Mouse (Mus musculus): ENCODE results near the gene Gm26938. TPM values are rescaled to one million over a fixed set of nuclear protein-coding genes. Genes with fewer than 3 reads are reported as not detected.

Gm26938 gene
- polyA plus RNA-seq, 1 experiment: not detected

GRCm38 (mm10) chr5:139799801-139800590, 26.2 kb downstream of the Gm26938 start:
- no peak overlapping the region for H3K9ac ChIP-seq (ENCODE audit: low read depth, poor library complexity, severe bottlenecking)
- peaks cover 8% of the 10 kb centered on the region for H3K4me1 ChIP-seq (ENCODE audit: control insufficient read depth, insufficient read depth, low read length)
- H3K27ac ChIP-seq (ENCODE audit: insufficient read depth, low read length): no peak overlapping the region
- no peaks in the 10 kb centered on the region for H3K9me3 ChIP-seq (replicated peaks; ENCODE audit: control insufficient read depth, insufficient read depth, low read length, poor library complexity, severe bottlenecking)
- peaks cover 4% of the 10 kb centered on the region; the same call in 1 of the 2 replicates for H3K36me3 ChIP-seq (ENCODE audit: control insufficient read depth, insufficient read depth, low read length, poor library complexity, severe bottlenecking)
- no peaks in the 10 kb centered on the region for H3K27me3 ChIP-seq (ENCODE audit: control insufficient read depth, insufficient read depth, low read length, poor library complexity, severe bottlenecking)
- no peak overlapping the region for H3K4me3 ChIP-seq (ENCODE audit: low read depth, low read length)
- TF ChIP-seq POLR2A (IDR thresholded peaks at IDR 0.05; ENCODE audit: insufficient read depth, low read length) (no peak), CTCF (IDR thresholded peaks at IDR 0.05; ENCODE audit: low read depth, low read length) (no peak), EP300 (IDR thresholded peaks at IDR 0.05; ENCODE audit: insufficient read depth, low read depth, low read length) (no peak)

DNA sequence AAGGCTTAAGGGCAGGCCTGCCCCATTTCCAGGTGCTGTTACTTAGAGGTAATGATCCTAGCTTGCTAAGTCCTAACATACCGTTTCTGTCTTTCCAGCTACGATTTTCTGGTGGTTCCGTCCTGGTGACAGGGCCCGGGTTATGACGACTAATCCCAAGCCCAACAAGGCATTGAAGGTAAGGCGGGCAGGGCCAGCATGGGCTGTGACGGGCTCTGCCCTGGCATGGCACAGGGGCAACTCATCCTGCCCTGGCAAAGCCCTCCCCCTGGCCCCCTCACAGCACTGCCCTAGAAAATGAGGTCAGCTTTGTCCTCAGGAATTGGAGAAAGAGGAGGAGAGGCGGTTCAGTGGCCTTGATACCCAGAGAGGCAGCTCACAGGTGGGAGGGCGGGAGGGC, 27.2 kb downstream of the Gm26938 start:
- H3K4me3 ChIP-seq (ENCODE audit: low read depth, low read length): no peak overlapping the region
- H3K36me3 ChIP-seq (ENCODE audit: control insufficient read depth, insufficient read depth, low read length, poor library complexity, severe bottlenecking): peaks cover 4% of the 10 kb centered on the region; the same call in 1 of the 2 replicates
- peaks cover 8% of the 10 kb centered on the region for H3K4me1 ChIP-seq (ENCODE audit: control insufficient read depth, insufficient read depth, low read length)
- no peak overlapping the region for H3K27ac ChIP-seq (ENCODE audit: insufficient read depth, low read length)
- H3K27me3 ChIP-seq (ENCODE audit: control insufficient read depth, insufficient read depth, low read length, poor library complexity, severe bottlenecking): no peaks in the 10 kb centered on the region
- TF ChIP-seq EP300 (IDR thresholded peaks at IDR 0.05; ENCODE audit: insufficient read depth, low read depth, low read length) (no peak), CTCF (IDR thresholded peaks at IDR 0.05; ENCODE audit: low read depth, low read length) (no peak), POLR2A (IDR thresholded peaks at IDR 0.05; ENCODE audit: insufficient read depth, low read length) (no peak)
- no peak overlapping the region for H3K9ac ChIP-seq (ENCODE audit: low read depth, poor library complexity, severe bottlenecking)
- no peaks in the 10 kb centered on the region for H3K9me3 ChIP-seq (replicated peaks; ENCODE audit: control insufficient read depth, insufficient read depth, low read length, poor library complexity, severe bottlenecking)

- Histone ChIP-seq H3K9ac (ENCODE audit: low read depth, poor library complexity, severe bottlenecking) (no peak overlapping the region), H3K36me3 (ENCODE audit: control insufficient read depth, insufficient read depth, low read length, poor library complexity, severe bottlenecking) (peaks cover 4% of the 10 kb centered on the region; the same call in 1 of the 2 replicates), H3K27me3 (ENCODE audit: control insufficient read depth, insufficient read depth, low read length, poor library complexity, severe bottlenecking) (no peaks in the 10 kb centered on the region), H3K27ac (ENCODE audit: insufficient read depth, low read length) (no peak overlapping the region), H3K4me3 (ENCODE audit: low read depth, low read length) (no peak overlapping the region), H3K9me3 (replicated peaks; ENCODE audit: control insufficient read depth, insufficient read depth, low read length, poor library complexity, severe bottlenecking) (no peaks in the 10 kb centered on the region), H3K4me1 (ENCODE audit: control insufficient read depth, insufficient read depth, low read length) (peaks cover 8% of the 10 kb centered on the region)
- no peak for TF ChIP-seq POLR2A (IDR thresholded peaks at IDR 0.05; ENCODE audit: insufficient read depth, low read length)
- no peak for TF ChIP-seq EP300 (IDR thresholded peaks at IDR 0.05; ENCODE audit: insufficient read depth, low read depth, low read length)
- no peak for TF ChIP-seq CTCF (IDR thresholded peaks at IDR 0.05; ENCODE audit: low read depth, low read length)
Measured at GRCm38 (mm10) chr5:139798168-139798900, 27.9 kb downstream of the Gm26938 start.

DNA sequence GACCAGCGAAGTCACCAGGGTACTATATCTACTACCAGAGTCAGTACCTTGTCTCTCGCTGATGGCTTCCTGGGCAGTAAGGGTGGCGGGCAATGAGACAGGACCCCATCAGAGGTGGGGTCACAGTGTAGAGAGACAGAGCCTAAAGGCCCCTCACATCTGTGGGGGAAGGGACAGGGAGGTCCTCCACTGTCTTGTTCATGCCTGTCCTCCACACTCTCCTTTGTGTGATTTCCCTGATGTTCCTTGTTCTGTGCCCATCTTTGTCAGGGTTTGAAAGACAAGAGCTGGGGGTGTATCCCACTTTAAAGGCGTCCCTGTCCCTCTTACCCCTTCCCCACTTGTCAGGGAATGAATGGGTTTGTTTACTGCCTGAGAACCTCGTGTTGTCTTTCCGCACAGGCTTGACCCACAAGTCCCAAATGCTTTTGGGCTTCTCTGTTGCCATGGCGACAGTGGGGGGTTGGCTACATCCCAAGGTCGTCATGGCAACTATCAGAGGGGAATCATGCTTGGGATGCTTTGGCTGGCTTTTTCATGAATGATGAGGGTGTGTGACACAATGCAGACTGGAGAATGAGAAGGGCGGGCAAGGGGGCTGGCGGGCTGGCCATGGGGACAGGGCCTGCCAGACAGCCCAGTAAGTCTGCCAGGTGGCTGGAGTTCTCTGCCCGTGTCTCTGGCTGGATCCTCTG, 28.6 kb downstream of the Gm26938 start:
- peaks cover 4% of the 10 kb centered on the region; the same call in 1 of the 2 replicates for H3K36me3 ChIP-seq (ENCODE audit: control insufficient read depth, insufficient read depth, low read length, poor library complexity, severe bottlenecking)
- H3K9ac ChIP-seq (ENCODE audit: low read depth, poor library complexity, severe bottlenecking): no peak overlapping the region
- no peak overlapping the region for H3K4me3 ChIP-seq (ENCODE audit: low read depth, low read length)
- H3K27ac ChIP-seq (ENCODE audit: insufficient read depth, low read length): no peak overlapping the region
- H3K4me1 ChIP-seq (ENCODE audit: control insufficient read depth, insufficient read depth, low read length): peaks cover 6% of the 10 kb centered on the region
- TF ChIP-seq POLR2A (IDR thresholded peaks at IDR 0.05; ENCODE audit: insufficient read depth, low read length): no peak
- no peak for TF ChIP-seq EP300 (IDR thresholded peaks at IDR 0.05; ENCODE audit: insufficient read depth, low read depth, low read length)
- no peak for TF ChIP-seq CTCF (IDR thresholded peaks at IDR 0.05; ENCODE audit: low read depth, low read length)
- no peaks in the 10 kb centered on the region for H3K27me3 ChIP-seq (ENCODE audit: control insufficient read depth, insufficient read depth, low read length, poor library complexity, severe bottlenecking)
- H3K9me3 ChIP-seq (replicated peaks; ENCODE audit: control insufficient read depth, insufficient read depth, low read length, poor library complexity, severe bottlenecking): no peaks in the 10 kb centered on the region

DNA sequence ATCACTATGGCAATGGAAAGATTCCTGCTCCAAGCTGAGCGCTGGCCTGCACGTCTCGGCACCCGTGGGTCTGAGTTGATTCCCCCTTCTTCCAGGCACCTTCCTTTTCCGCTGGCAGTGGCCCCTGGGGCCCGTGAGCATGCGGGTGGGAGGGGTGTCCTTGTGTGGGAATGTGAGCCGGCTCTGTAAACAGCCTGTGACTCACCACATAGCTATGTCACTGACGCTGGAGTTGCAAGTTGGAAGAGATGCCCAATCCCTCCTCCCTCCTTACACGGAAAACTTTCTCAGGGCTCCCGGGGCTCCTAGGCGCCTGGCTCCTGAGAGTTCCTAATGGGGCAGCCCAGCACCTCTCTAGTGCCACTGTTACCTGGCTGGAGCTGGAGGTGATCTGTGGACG, 29.3 kb downstream of the Gm26938 start:
- H3K4me3 ChIP-seq (ENCODE audit: low read depth, low read length): no peak overlapping the region
- no peak overlapping the region for H3K9ac ChIP-seq (ENCODE audit: low read depth, poor library complexity, severe bottlenecking)
- no peaks in the 10 kb centered on the region for H3K9me3 ChIP-seq (replicated peaks; ENCODE audit: control insufficient read depth, insufficient read depth, low read length, poor library complexity, severe bottlenecking)
- TF ChIP-seq POLR2A (IDR thresholded peaks at IDR 0.05; ENCODE audit: insufficient read depth, low read length): no peak
- TF ChIP-seq EP300 (IDR thresholded peaks at IDR 0.05; ENCODE audit: insufficient read depth, low read depth, low read length): no peak
- no peak for TF ChIP-seq CTCF (IDR thresholded peaks at IDR 0.05; ENCODE audit: low read depth, low read length)
- H3K36me3 ChIP-seq (ENCODE audit: control insufficient read depth, insufficient read depth, low read length, poor library complexity, severe bottlenecking): peaks cover 4% of the 10 kb centered on the region; the same call in 1 of the 2 replicates
- no peaks in the 10 kb centered on the region for H3K27me3 ChIP-seq (ENCODE audit: control insufficient read depth, insufficient read depth, low read length, poor library complexity, severe bottlenecking)
- peaks cover 6% of the 10 kb centered on the region for H3K4me1 ChIP-seq (ENCODE audit: control insufficient read depth, insufficient read depth, low read length)
- H3K27ac ChIP-seq (ENCODE audit: insufficient read depth, low read length): no peak overlapping the region
